Mouse (Mus musculus) neutrophil, adult 5-6 weeks (primary cell): Measurements from ENCODE around the gene Kif13a. TPM values are rescaled to one million over a fixed set of nuclear protein-coding genes. Genes with fewer than 3 reads are reported as not detected.

Source experiments
- ATAC-seq: fragments of 151-379, 151-347 bp; 2 replicates; pipeline ENCODE4 v1.8.0; 2017; ENCODE audit warnings: mild to moderate bottlenecking, moderate TSS enrichment; ENCODE audit not compliant: insufficient number of reproducible peaks, poor library complexity, low FRiP score, severe bottlenecking; ENCODE audit errors: extremely low read depth
- total RNA-seq: library from RNA; stranded (forward); fragments of 200-1000 nt; gene quantifications from 2 replicates; pipeline ENCODE4 v1.2.3, GENCODE M21; 2017

Gene Kif13a
- total RNA-seq, 1 experiment from 2014 or later, result 11.2 TPM

DNA sequence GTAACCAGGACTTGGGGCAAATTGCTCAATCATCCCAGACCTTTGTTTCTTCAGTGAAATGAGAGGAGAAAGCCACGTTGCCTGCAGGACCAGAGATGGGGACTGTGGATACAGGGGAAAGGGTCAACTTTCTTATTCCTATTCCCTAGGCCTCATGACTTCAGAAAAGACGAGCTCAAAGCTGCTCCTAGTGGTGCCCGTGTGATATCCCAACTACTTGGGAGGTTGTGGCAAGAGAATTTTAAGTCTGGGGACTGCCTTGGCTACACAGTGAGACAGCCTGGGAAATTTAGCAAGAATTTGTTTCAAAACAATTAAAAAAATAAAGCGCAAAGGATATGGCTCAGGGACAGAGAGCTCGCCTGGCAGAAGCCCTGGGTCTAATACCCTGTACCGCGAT is 171.7 kb downstream of the Kif13a start:
- ATAC-seq, result no peak

DNA sequence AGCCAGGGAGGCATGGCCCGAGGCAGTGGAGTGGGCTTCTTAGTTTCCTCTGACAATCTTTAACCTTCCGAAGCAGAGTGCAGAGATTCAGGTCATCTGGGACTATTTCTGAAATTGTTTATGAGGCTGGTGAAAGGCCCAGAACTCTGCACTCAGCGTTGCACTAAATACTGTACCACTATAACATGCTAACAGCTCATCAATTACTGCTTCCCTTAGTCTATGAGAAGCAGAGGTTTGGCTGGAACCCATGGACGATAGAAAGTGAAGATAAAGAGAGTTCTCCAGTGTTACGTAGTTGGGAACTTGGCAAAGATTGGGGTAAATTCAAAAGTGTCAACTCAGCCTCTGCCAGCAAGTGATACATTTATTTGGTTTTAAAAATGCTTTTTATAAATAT is 176.4 kb downstream of the Kif13a start:
- no peak for ATAC-seq

DNA sequence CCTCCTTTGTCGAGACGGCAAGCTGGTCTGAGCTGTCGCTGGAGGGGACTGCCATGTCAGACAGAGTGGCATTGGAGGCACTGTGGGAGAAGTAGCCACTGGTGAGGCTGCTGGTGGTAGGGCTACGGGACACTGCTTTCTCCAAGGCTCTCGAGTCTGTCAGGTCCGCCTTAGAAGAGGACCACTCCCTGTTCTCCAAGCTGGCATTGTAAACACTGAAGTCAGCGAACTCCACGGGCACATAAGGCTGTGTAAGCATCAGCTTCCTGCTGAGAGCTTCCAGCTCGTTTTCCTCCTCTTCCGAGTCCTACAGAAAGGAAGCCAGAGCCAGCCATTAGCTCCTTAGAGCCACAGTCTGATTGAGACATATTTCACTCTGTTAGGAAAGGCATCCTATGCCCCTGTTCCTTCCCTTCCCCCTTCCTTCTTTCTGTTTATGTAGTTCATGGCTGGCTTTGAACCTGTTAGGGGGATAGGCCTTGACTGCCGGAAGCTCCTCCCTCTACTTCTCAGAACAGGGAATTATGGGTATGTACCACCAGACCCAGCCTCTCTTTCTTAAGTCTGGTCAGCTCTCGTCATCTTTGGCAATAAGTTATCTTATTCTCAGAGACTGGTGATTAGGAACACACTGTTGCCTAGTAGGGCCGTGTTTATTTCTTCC is 177.0 kb downstream of the Kif13a start:
- no peak for ATAC-seq

DNA sequence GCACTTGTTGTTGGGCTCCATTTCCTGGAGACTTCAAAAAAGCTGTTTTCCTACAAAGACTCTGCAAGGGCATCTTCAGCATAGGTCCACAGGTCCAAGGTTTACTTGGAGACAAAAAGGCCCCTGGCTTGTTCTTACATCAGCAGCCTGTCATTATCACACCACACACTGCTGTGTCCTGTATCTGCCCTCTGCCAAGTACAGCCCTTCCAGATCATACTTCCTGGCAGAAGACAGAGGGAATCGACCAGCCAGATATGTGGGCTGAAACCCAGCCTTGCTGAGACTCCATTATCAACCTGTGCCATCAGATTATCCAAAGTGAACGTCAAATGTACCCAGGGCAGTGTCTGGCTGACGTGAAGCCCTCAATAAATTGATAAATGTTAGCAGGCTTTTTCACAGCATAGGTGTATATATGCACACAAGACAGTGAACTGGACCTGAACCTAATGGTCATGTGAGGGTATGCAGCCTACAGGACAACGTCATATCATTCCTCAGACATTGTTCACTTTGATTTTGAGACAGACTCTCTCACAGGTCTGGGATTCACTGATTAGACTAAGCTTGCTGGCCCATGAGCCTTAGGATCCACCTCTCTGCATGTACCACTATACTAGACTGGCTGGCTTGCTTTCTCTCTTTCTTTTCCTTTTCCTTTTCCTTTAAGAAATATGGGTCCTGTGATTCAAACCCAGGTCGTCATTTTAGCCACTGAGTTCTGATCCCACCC is 181.4 kb downstream of the Kif13a start:
- no peak for ATAC-seq

DNA sequence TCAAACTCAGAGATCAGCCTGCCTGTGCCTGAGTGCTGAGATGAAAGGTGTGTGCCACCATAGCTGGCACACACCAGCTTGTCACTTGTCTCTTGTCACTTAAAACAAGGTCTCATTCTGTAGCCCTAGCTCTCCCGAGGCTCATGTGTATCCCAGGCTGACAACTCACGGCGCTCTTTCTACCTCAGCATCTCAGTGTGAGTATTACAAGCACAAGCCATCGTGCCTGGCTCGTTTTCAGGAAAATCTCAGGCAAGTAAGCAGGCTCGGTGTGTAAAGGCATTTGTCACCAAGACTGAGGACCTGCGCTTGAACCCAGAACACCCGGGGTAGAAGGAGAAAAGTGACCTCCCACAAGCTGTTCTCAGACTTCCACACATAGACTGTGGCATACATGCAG is 185.8 kb downstream of the Kif13a start:
- ATAC-seq, result no peak

DNA sequence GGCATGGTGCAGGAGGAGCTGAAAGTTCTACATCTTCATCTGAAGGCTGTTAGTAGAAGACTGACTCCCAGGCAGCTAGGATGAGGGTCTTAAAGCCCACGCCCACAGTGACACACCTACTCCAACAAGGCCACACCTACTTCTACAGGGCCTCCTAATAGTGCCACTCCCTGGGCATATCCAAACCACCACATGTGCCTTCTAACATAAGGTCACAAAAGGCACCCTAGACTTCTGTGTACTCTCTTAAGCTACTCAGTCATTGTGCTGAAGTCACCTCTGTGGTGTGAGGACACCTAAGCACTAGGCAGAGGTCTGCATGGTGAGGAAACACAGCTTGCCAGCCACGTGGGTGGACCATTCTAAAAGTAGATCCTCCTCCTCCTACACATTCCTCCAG is 187.3 kb downstream of the Kif13a start:
- ATAC-seq, result no peak

DNA sequence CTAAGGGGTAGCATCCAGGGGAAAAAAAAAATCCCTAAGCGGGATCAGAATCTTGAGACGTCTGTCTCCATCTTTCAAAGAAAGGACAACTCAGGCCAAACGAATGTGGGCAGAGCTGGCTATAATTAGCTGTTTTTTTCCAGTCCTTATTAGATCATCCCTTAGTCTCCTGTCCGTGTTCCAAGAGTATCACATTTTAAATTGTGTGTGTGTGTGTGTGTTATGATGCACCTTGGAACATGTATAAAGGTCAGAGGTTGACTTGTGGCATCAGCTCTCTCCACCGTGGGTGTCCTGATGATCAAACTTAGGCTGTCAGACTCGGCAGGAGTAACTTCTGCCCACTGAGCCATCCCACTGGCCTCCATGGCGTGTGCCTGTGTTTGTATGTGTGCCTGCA is 190.2 kb downstream of the Kif13a start:
- ATAC-seq, result no peak

DNA sequence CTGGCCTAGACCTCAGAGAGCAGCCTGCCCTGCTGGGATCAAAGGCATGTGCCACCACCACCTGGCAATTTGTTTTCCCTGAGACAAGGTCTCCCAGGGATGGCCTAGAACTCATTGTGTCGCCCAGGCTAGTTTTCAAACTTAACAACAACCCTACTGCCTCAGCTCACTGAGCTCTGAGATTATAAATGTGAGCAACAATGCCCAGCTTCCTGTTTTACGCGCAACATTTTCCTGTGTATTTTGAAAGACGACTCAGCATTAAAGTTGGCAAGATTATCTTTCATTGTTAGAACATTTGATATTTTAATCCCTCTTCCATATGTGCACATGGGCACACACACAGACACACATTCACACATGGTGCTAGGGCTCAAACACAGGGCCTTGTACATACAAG is 192.2 kb downstream of the Kif13a start:
- ATAC-seq, result no peak

DNA sequence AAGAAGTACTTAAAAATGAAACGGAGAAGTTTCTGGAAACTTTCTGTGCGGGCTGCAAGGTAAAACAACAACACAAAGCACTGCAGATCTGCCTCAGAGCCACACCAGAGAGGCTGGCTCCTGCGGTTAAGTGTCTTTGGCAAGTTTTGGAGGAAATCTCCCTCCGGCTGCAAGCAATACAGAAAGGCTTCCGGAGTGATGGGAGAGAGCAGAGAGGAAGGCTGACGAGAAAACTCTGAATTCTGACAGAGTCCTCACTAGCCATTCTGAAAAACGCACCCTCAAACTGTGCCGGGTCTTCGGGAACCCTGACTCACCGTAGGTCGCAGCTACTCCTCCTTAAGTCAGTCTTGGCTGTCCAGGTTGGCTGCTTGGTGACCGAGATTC is 193.2 kb downstream of the Kif13a start:
- ATAC-seq, result no peak

DNA sequence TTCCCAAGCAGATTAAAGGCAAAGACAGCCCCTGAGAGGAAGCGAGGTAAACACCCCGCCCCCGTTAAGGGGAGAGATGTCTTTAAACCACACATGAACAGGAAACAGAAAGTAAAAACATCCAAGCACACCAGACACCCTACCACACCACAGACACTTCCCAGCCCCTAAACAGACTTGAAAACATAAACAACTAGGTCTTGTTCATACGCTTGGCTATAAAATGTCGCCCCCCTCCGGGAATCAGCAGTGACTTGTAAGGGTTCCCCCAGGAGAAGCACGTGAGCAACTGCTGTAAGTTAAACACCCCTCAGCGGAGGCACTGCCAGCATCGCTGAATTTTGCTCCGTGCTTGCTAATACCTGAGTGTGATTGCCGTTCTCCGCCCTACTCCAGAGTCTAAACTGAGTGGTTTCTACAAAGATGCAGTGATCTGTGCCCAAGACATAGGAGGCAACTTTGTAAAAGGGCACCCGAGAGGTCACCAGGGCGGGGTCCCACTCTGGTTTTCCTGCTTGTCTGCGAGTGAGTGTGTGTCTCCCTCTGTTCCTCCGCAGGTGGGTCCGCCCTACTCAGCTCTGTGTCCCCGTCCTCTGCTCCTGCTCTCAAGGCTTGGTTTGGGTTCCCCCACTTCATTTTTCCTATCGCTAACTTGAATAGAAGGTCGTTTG is 193.7 kb downstream of the Kif13a start:
- ATAC-seq, result peak; percentile 74

DNA sequence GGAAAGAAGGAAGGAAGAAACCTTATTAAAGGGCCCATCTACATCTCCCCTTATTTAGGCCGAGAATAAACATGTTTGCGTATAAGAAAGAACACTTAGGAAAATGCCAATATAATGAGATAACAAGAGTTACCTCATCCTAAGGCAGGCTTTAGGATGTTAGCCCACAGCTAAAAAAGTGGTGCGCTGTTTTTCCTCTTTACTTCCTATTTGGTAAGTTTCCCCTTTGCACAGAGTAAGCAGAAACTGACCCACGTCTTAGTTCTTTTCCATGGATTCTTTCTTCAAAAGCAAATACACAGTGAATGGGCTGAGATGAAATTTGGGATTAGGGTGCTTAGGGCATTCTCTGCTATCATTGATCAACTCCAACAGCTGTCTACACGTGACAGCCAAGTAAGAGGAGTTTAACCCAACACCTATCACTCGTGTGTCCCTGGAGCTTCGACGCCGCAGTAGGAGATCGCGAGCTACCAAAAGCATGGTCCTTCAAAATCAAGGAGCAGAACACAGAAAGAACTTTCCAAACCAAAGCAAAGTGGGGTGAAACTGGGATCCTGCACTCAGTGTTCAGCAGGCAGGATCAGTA is 194.4 kb downstream of the Kif13a start:
- ATAC-seq, result peak; percentile 24

DNA sequence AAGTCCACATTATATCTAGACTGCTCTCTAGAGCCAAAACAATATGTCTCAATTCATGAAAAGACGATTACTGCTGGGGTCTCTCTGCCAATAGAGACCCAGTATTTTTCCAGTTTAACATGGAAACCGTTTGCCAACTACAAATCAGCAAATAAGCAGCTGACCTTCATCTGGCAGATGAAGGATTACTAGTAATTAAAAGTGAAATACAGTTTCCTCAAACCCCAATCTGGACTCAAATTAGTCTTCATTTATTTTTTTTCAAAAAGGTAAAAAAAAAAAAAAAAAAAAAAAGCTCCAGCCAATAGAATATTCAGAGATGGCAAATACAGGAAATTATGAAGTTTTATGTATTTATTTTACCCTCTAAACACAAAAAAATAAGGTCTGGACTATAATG is 199.7 kb downstream of the Kif13a start:
- ATAC-seq, result no peak

DNA sequence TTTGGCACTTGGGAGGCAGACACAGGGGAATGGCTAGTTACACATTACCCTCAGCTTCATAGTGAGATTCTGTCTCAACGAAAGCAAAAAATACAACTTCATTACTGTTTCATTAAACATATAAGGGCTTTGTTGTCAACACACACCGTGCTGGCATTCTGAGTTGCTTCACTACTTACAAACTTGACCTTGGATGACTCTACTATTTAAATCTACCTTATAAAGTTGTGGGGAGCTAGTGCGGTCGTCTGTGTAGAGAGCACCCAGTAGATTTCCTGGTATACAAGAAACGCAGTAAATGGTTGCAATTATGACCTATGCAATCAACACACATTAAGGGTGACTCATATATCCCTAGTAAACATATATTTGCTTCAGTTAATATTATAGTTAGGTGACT is 201.3 kb downstream of the Kif13a start:
- ATAC-seq, result no peak

DNA sequence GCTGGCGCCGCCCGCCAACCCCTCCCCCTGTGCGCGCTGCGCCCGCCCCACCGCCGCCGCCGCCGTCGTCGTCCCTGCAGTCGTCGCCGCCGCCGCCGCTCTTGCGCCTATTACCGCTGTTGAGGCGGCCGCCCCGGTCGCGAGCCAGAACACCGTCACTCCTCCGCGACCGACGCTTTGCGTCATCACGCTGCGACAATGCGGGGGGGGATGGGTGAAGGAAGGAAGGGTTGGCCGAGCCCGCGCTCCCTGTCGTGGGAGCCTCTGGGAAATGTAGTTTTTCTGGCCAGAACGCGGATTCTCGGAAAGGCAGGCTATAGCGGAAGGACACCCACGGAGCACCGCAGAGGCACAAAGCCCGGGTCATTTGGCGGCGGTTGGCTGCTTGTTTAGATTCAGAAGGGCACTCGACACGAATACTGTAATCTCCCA is 201.8 kb downstream of the Kif13a start, which contains the start of gene Nup153:
Gene Nup153, minus strand, starts transcription at position 104 of the 432 bp plus-strand sequence.
- peak; percentile 96 for ATAC-seq

DNA sequence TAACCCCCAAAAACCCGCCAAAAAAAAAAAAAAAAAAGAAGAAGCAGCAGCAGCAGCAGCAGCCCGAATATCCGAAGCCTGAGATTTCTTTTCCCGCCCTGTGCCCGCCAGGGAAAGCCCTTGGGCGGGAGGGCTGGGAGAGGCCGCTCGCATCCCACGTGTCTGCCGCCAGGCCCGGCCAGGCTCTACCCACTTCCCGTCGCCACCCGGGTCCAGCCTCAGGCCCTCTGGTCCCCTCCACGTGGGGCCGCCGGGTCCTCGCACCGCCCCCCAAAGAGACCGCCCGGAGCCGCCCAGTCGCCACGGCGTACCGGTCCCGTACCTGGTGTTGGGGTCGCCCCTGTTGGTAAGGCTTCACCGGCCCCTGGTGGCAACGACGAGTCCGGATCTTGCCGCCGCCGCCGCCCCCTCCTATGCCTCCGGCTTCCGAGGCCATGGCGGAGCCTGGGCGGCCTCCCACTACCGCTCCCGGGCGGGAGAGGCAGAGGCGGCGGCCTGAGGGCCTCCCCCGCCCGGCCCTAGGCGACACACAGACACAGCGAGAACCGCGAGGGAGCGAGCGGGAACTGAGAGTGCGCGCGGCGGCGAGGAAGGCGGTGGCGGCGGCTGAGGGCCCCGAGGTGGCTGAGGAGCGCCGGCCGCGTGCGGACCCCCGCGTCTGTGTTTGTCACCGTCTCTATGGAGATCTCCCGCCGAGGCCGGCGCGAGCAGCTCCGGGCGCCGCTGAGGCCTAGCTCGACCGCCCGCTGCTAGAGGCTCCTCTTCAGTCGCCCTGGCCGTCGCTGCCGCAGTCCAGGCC is 202.4 kb downstream of the Kif13a start:
- peak; percentile 24; the same call in 1 of the 2 replicates for ATAC-seq

DNA sequence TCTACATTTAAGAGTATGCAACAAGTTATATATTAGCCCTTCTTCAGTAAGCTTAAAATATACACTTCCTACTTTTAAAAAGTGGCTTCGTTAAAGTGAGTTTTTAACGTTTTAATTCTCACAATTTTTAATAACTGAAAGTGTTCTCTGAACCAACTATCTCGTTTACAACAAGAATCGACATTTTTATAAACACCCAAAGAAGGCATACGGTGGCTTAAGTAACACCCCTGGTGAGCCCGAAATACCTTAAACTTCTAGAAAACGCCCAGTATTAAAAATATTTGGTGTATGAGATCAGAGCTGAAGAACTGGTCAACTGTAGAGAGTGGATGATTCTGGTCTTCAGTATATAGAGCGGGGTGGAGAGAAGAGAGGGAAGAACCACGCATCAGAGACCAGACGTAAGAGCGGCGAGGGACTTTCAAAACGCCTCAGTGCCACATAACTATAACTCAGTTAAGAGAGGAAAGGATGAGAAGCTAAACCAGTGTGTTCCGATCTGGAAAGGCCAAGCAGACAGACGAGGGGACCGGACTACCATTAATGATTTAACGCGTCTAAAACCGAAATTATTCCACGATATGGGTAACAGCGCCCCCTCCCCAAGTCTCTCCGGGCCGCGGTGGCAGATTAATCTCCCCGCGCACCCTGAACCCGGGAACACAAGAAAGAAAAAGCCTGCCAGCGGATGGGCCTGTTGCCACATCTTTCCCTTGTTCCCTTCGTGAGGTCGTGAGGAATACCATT is 203.2 kb downstream of the Kif13a start:
- ATAC-seq, result no peak

DNA sequence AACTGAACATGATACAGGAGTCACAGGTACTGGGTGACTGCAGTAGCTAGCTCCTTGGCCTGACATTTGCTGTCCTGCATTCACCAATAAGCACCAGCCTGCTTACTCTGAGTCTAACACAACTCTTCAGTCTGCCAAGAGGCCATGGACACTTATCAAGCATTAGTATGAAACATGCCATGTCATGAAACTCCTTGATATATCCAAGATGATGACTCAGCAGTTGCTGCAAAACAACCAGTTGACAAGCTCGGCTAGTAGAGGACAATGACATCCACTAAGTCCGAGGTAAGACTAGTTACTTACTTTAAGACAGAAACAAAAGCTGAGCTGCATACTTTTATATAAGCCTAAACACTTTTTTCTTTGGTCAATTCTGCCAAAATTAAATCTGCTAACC is 204.4 kb downstream of the Kif13a start:
- ATAC-seq, result no peak

DNA sequence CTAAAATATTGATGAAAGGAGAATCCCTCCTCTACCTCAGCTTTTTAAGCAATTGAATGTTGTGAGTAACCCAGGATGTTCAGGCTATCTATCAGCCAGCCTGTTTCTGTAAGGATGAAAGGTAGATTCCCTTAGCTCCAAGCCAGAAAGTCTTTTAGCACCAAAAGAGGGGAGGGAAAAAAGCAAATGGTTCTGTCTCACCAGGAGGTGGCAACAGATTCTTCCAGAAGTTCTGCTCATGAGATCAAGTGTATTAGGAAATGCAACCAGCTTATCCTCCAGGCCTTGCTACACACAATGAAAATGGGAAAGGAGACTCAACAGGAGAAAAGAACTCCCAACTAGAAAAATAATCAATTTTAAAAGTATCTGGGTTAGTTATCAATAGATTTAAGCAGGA is 205.3 kb downstream of the Kif13a start:
- no peak for ATAC-seq
